Mouse (Mus musculus) lung, embryonic 16.5 days (tissue): ENCODE measurements around the gene Pde4a. TPM values are rescaled to one million over a fixed set of nuclear protein-coding genes. Genes with fewer than 3 reads are reported as not detected.
A peak's percentile ranks its signal among the peaks of the same experiment; 100 is the strongest.

Experiments
- ATAC-seq: fragments of 200-750 bp; cut with Nextera tagmentation; 2 replicates; pipeline ENCODE4 v1.8.0; 2017; ENCODE audit warnings: low read depth, mild to moderate bottlenecking, moderate library complexity
- H3K27ac ChIP-seq: fragments of 300-500 bp; sonication (generic); 2 replicates; pipeline ENCODE4 v1.5.1; 2014; ENCODE audit warnings: mild to moderate bottlenecking, control low read depth, low read length
- H3K27me3 ChIP-seq: fragments of 300-500 bp; sonication (generic); 2 replicates; pipeline ENCODE4 v1.6.1; 2014; ENCODE audit warnings: low read depth, low read length, mixed read lengths; ENCODE audit not compliant: control insufficient read depth, insufficient read depth
- H3K36me3 ChIP-seq: fragments of 300-500 bp; sonication (generic); 2 replicates; pipeline ENCODE4 v1.6.1; 2014; ENCODE audit warnings: low read length; ENCODE audit not compliant: control insufficient read depth, insufficient read depth
- H3K4me1 ChIP-seq: fragments of 300-500 bp; sonication (generic); replicated peaks from 2 replicates; pipeline ENCODE4 v1.6.1; 2014; ENCODE audit warnings: low read length, mixed read lengths; ENCODE audit not compliant: control insufficient read depth, insufficient read depth
- H3K4me2 ChIP-seq: fragments of 300-500 bp; sonication (generic); 2 replicates; pipeline ENCODE4 v1.6.1; 2014; ENCODE audit warnings: low read depth, low read length, control low read depth
- H3K4me3 ChIP-seq: fragments of 300-500 bp; sonication (generic); 2 replicates; pipeline ENCODE4 v1.5.1; 2014; ENCODE audit warnings: mild to moderate bottlenecking, low read length, control low read depth
- H3K9ac ChIP-seq: fragments of 300-500 bp; sonication (generic); 2 replicates; pipeline ENCODE4 v1.6.1; 2014; ENCODE audit warnings: low read length, control low read depth
- H3K9me3 ChIP-seq: fragments of 300-500 bp; sonication (generic); 2 replicates; pipeline ENCODE4 v1.6.1; 2016; ENCODE audit warnings: low read length; ENCODE audit not compliant: control insufficient read depth
- WGBS: fragments of 180-500 bp; shearing (Covaris S2); extraction: QIAGEN DNeasy Blood & Tissue Kit; methylation state at CpG from one replicate; pipeline ENCODE4 v1.1.7; 2014; 5-methylcytosine and 5-hydroxymethylcytosine counted together
- polyA plus RNA-seq: library from polyadenylated mRNA; unstranded; fragments of >200 nt; fragmentation: Nextera tagmentation; extraction: Ambion mirVana; gene quantifications from 2 replicates; pipeline ENCODE4 v1.2.1, GENCODE M21; 2015

Pde4a gene
- polyA plus RNA-seq, 1 experiment from 2014 or later: 11.0 TPM

- Histone ChIP-seq H3K4me2 (peak overlapping the region; percentile 83), H3K9me3 (no peaks in the 10 kb centered on the region), H3K27ac (no peak overlapping the region), H3K36me3 (no peaks in the 10 kb centered on the region), H3K9ac (peak overlapping the region; percentile 81), H3K27me3 (peaks cover 37% of the 10 kb centered on the region), H3K4me3 (peak overlapping the region; percentile 59), H3K4me1 (peaks cover 18% of the 10 kb centered on the region)
- peak; percentile 68 for ATAC-seq
- WGBS: under 1% methylated on average over 52 of the region's 52 CpGs
Measured at GRCm38 (mm10) chr9:21161209-21161909, 4.2 kb upstream of the Pde4a start.

- no peak for ATAC-seq
- Histone ChIP-seq H3K9me3 (no peaks in the 10 kb centered on the region), H3K4me2 (no peak overlapping the region; the same call in 1 of the 2 replicates), H3K9ac (no peak overlapping the region), H3K4me3 (no peak overlapping the region), H3K4me1 (peaks cover 32% of the 10 kb centered on the region), H3K27ac (no peak overlapping the region), H3K36me3 (no peaks in the 10 kb centered on the region), H3K27me3 (peaks cover 45% of the 10 kb centered on the region)
- WGBS: 29% methylated on average over 11 of the region's 11 CpGs
Measured at GRCm38 (mm10) chr9:21163086-21164050, 2.1 kb upstream of the Pde4a start.

- H3K27ac ChIP-seq: no peak overlapping the region
- 0% methylated on average over 25 of the region's 26 CpGs for WGBS
- H3K4me3 ChIP-seq: peak overlapping the region; percentile 23
- H3K4me2 ChIP-seq: peak overlapping the region; percentile 40; the same call in 1 of the 2 replicates
- peaks cover 45% of the 10 kb centered on the region for H3K27me3 ChIP-seq
- H3K36me3 ChIP-seq: no peaks in the 10 kb centered on the region
- H3K9me3 ChIP-seq: no peaks in the 10 kb centered on the region
- no peak overlapping the region for H3K9ac ChIP-seq
- no peak for ATAC-seq
- peaks cover 36% of the 10 kb centered on the region for H3K4me1 ChIP-seq
Measured at GRCm38 (mm10) chr9:21164072-21164471, 1.4 kb upstream of the Pde4a start.

GRCm38 (mm10) chr9:21165952-21166451 lies 488 bp downstream of the Pde4a start:
- under 1% methylated on average over 47 of the region's 47 CpGs for WGBS
- Histone ChIP-seq H3K27ac (no peak overlapping the region), H3K9ac (peak overlapping the region; percentile 73), H3K36me3 (no peaks in the 10 kb centered on the region), H3K4me3 (peak overlapping the region; percentile 59), H3K4me1 (peaks cover 36% of the 10 kb centered on the region), H3K4me2 (peak overlapping the region; percentile 89), H3K27me3 (peaks cover 42% of the 10 kb centered on the region), H3K9me3 (no peaks in the 10 kb centered on the region)
- 0 out of 2 replicates have a peak, but pooled peaks have one; percentile 1 for ATAC-seq

GRCm38 (mm10) chr9:21166516-21166915 lies 1.0 kb downstream of the Pde4a start:
- no peaks in the 10 kb centered on the region for H3K9me3 ChIP-seq
- H3K36me3 ChIP-seq: no peaks in the 10 kb centered on the region
- peak overlapping the region; percentile 73 for H3K9ac ChIP-seq
- 25% methylated on average over 3 of the region's 3 CpGs for WGBS
- ATAC-seq: no peak
- H3K4me2 ChIP-seq: peak overlapping the region; percentile 89
- peaks cover 42% of the 10 kb centered on the region for H3K27me3 ChIP-seq
- peaks cover 36% of the 10 kb centered on the region for H3K4me1 ChIP-seq
- H3K27ac ChIP-seq: no peak overlapping the region
- H3K4me3 ChIP-seq: peak overlapping the region; percentile 59

- H3K9ac ChIP-seq: peak overlapping the region; percentile 46
- peak overlapping the region; percentile 35 for H3K4me3 ChIP-seq
- 53% methylated on average over 10 of the region's 10 CpGs for WGBS
- H3K27ac ChIP-seq: peak overlapping the region; percentile 91
- no peaks in the 10 kb centered on the region for H3K9me3 ChIP-seq
- peaks cover 36% of the 10 kb centered on the region for H3K4me1 ChIP-seq
- H3K4me2 ChIP-seq: peak overlapping the region; percentile 89
- peaks cover 42% of the 10 kb centered on the region for H3K27me3 ChIP-seq
- ATAC-seq: peak; percentile 13
- no peaks in the 10 kb centered on the region for H3K36me3 ChIP-seq
Measured at GRCm38 (mm10) chr9:21167140-21168097, 1.9 kb downstream of the Pde4a start.

- peaks cover 36% of the 10 kb centered on the region for H3K27me3 ChIP-seq
- ATAC-seq: peak; percentile 66
- WGBS: 6% methylated on average over 30 of the region's 30 CpGs
- H3K4me2 ChIP-seq: peak overlapping the region; percentile 89
- H3K36me3 ChIP-seq: no peaks in the 10 kb centered on the region
- peak overlapping the region; percentile 35 for H3K4me3 ChIP-seq
- H3K4me1 ChIP-seq: peaks cover 36% of the 10 kb centered on the region
- peak overlapping the region; percentile 91 for H3K27ac ChIP-seq
- H3K9ac ChIP-seq: peak overlapping the region; percentile 46
- H3K9me3 ChIP-seq: no peaks in the 10 kb centered on the region
Measured at GRCm38 (mm10) chr9:21168161-21169123, 2.9 kb downstream of the Pde4a start.
